ENCODE assay signal across 30 mouse cellular contexts in the genomic region with DNA sequence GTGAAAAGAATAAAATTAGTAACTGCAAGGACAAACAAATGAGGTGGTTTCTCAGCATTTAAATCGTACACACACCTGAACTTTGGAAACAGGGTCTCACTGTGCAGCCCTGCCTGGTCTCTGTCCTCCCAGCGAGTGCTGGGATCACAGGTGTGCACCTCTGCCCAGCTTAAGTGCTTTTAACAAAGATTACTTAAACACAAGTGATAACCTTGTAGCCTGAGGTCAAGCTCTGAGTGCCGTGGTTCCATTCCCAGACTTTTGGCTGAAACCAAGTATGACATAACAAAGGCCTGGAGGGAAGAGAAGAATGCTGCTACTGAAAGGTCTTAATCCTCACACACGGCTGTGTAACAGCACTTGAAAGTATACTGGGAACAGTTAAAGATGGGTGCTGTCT.
DNase-seq lines count a peak whose midpoint lies in the region; ATAC-seq and TF ChIP-seq lines count a peak whose summit lies in the region.
"Had no signal": no experiment of that assay in that cellular context is flagged by ENCODE, and none has a peak within 500 bp of the region (broad histone marks: within the 10 kb centered on the region; RNA-seq: fewer than 3 reads in every experiment).

No protein-coding gene starts in this region.

- H3K4me1 ChIP-seq in lung, embryonic 14.5 days (ENCODE audit: insufficient read depth): peaks cover 20% of the 10 kb centered on the region
- no peaks in the 10 kb centered on the region for H3K4me1 ChIP-seq in lung, postnatal 0 days (ENCODE audit: insufficient read depth, low read depth, low read length)
- H3K4me1 ChIP-seq in ES-E14 (ENCODE audit: control insufficient read depth in 2 of 2, insufficient read depth in 2 of 2, low read length in 2 of 2, poor library complexity in 1 of 2): no peaks in the 10 kb centered on the region
- H3K4me1 ChIP-seq: forebrain, embryonic 13.5 days; hindbrain, embryonic 15.5 days had no signal

- H3K27me3 ChIP-seq in lung, embryonic 14.5 days (ENCODE audit: insufficient read depth, low read length): no peaks in the 10 kb centered on the region
- H3K27me3 ChIP-seq in lung, postnatal 0 days (replicated peaks; ENCODE audit: insufficient read depth, low read length): no peaks in the 10 kb centered on the region
- H3K27me3 ChIP-seq: embryonic facial prominence, embryonic 13.5 days; forebrain, embryonic 13.5 days; heart, embryonic 12.5 days; heart, embryonic 15.5 days; hindbrain, embryonic 15.5 days had no signal

- in situ Hi-C loops in ES-E14 (cut with MboI; ENCODE audit: low sequenced_read_pairs in 2 of 2, unreplicated experiment in 2 of 2): no loop called here

- peak; percentile 56 for DNase-seq in heart, adult 11 months
- DNase-seq in heart, postnatal 10 days: no peak
- DNase-seq in lung, embryonic 14.5 days: peak; percentile 16
- no peak for DNase-seq in lung, postnatal 0 days (ENCODE audit: low spot score)
- DNase-seq in ES-E14 (ENCODE audit: low read depth, low spot score) (peak; percentile 8), ZHBTc4 (ENCODE audit: low read depth, low spot score) (peak; percentile 56)
- DNase-seq in gastrocnemius, adult 18-20 months (ENCODE audit: low spot score): no peak
- DNase-seq: adrenal gland, adult 8-10 months; adrenal gland, postnatal 25 days; cerebellum, adult 11-12 months; cerebellum, adult 8-10 months; cerebellum, postnatal 10 days; cerebellum, postnatal 36 days; gastrocnemius, adult 2 months; gastrocnemius, postnatal 14 days; heart, adult 18-20 months; heart, postnatal 14 days; heart, postnatal 4 days; kidney, adult 11 months had no signal

- 23% methylated on average over 4 of the region's 4 CpGs for WGBS in lung, embryonic 14.5 days
- WGBS in lung, postnatal 0 days: 18% methylated on average over 4 of the region's 4 CpGs

- no peak for TF ChIP-seq CTCF in lung, embryonic 14.5 days (IDR thresholded peaks at IDR 0.05; ENCODE audit: low read depth)
- TF ChIP-seq CTCF in lung, postnatal 0 days (IDR thresholded peaks at IDR 0.05): no peak

- no peaks in the 10 kb centered on the region for H3K36me3 ChIP-seq in lung, embryonic 14.5 days (ENCODE audit: insufficient read depth)
- H3K36me3 ChIP-seq in lung, postnatal 0 days (ENCODE audit: insufficient read depth, low read length): no peaks in the 10 kb centered on the region
- no peaks in the 10 kb centered on the region for H3K36me3 ChIP-seq in ES-E14 (ENCODE audit: control insufficient read depth, insufficient read depth, low read length, poor library complexity, severe bottlenecking)
- H3K36me3 ChIP-seq: embryonic facial prominence, embryonic 13.5 days; forebrain, embryonic 10.5 days; G1E; heart, embryonic 12.5 days; heart, embryonic 15.5 days; hindbrain, embryonic 15.5 days had no signal

- intact Hi-C loops in heart, postnatal 10 days (cut with DNase I): no loop called here

- no peak overlapping the region for H3K4me2 ChIP-seq in lung, embryonic 14.5 days
- no peak overlapping the region for H3K4me2 ChIP-seq in lung, postnatal 0 days (replicated peaks; ENCODE audit: low read depth, low read length)
- H3K4me2 ChIP-seq: embryonic facial prominence, embryonic 13.5 days; forebrain, embryonic 13.5 days; heart, embryonic 12.5 days; heart, embryonic 15.5 days; hindbrain, embryonic 15.5 days had no signal

- no peak overlapping the region for H3K9ac ChIP-seq in lung, embryonic 14.5 days
- H3K9ac ChIP-seq in lung, postnatal 0 days (replicated peaks; ENCODE audit: low read depth): no peak overlapping the region
- no peak overlapping the region for H3K9ac ChIP-seq in ES-E14 (ENCODE audit: insufficient read depth, low read depth, low read length, poor library complexity, severe bottlenecking)
- H3K9ac ChIP-seq: embryonic facial prominence, embryonic 13.5 days; forebrain, embryonic 13.5 days; heart, embryonic 12.5 days; heart, embryonic 15.5 days; hindbrain, embryonic 15.5 days had no signal

- TF ChIP-seq EP300 in lung, postnatal 0 days (IDR thresholded peaks at IDR 0.05): no peak

- H3K4me3 ChIP-seq in lung, embryonic 14.5 days (ENCODE audit: low read depth, low read length): no peak overlapping the region
- no peak overlapping the region for H3K4me3 ChIP-seq in lung, postnatal 0 days (ENCODE audit: low read depth, low read length)
- no peak overlapping the region for H3K4me3 ChIP-seq in ES-E14 (ENCODE audit: insufficient read depth in 1 of 2, low read depth in 1 of 2, low read length in 2 of 2, poor library complexity in 1 of 2, severe bottlenecking in 1 of 2)
- H3K4me3 ChIP-seq: embryonic facial prominence, embryonic 13.5 days; forebrain, embryonic 10.5 days; forebrain, embryonic 13.5 days; gastrocnemius, adult 2 months; heart, embryonic 12.5 days; heart, embryonic 15.5 days; hindbrain, embryonic 15.5 days had no signal

- H3K27ac ChIP-seq in lung, embryonic 14.5 days (ENCODE audit: low read depth): no peak overlapping the region
- no peak overlapping the region for H3K27ac ChIP-seq in lung, postnatal 0 days (ENCODE audit: low read length)
- H3K27ac ChIP-seq in ES-E14 (ENCODE audit: insufficient read depth, low read depth, low read length, poor library complexity, severe bottlenecking): no peak overlapping the region
- H3K27ac ChIP-seq: embryonic facial prominence, embryonic 13.5 days; forebrain, embryonic 10.5 days; forebrain, embryonic 13.5 days; gastrocnemius, adult 2 months; heart, embryonic 15.5 days; hindbrain, embryonic 15.5 days had no signal

- ATAC-seq in lung, embryonic 14.5 days (ENCODE audit: insufficient read depth): no peak
- no peak for ATAC-seq in lung, postnatal 0 days
- ATAC-seq: activated CD4-positive, CD25-positive, alpha-beta regulatory T cell, adult 4 months; CD4-positive, CD25-positive, alpha-beta regulatory T cell, adult 4 months; forebrain, embryonic 13.5 days; forebrain, embryonic 16.5 days; Patski had no signal

- no peaks in the 10 kb centered on the region for H3K9me3 ChIP-seq in lung, embryonic 14.5 days (ENCODE audit: low read depth, low read length)
- no peaks in the 10 kb centered on the region for H3K9me3 ChIP-seq in lung, postnatal 0 days (ENCODE audit: low read length)
- H3K9me3 ChIP-seq in ES-E14 (ENCODE audit: control insufficient read depth, insufficient read depth, low read depth, low read length): no peaks in the 10 kb centered on the region
- H3K9me3 ChIP-seq: embryonic facial prominence, embryonic 13.5 days; forebrain, embryonic 10.5 days; forebrain, embryonic 13.5 days; G1E; heart, embryonic 12.5 days; heart, embryonic 15.5 days; hindbrain, embryonic 15.5 days had no signal

TF ChIP-seq in ES-E14, 5 proteins besides CTCF, POLR2A, EP300 and RAD21:
- no peak for TF ChIP-seq ZC3H11A (IDR thresholded peaks at IDR 0.05; ENCODE audit: borderline replicate concordance, low read depth, low read length)
- TF ChIP-seq MAFK (IDR thresholded peaks at IDR 0.05; ENCODE audit: insufficient read depth, low read depth, low read length): no peak
- TF ChIP-seq HCFC1 (IDR thresholded peaks at IDR 0.05; ENCODE audit: borderline replicate concordance, insufficient read depth, low read length): no peak
- no peak for TF ChIP-seq CHD2 (IDR thresholded peaks at IDR 0.05; ENCODE audit: low read depth, low read length)
- no peak for TF ChIP-seq ZNF384 (IDR thresholded peaks at IDR 0.05; ENCODE audit: low read depth, low read length)

Comparison
In these comparisons a context has a peak if more than half of its experiments do, and no peak if none do; other contexts are left out.
1. DNase-seq: peak in heart, adult 11 months (single experiment), lung, embryonic 14.5 days (single experiment), ES-E14 (single experiment) and ZHBTc4 (single experiment); none in heart, postnatal 10 days (0 of 2), lung, postnatal 0 days (single experiment) and gastrocnemius, adult 18-20 months (single experiment).